Mouse (Mus musculus) midbrain, embryonic 10.5 days (tissue): Measurements from ENCODE around the gene Epn1. TPM values are rescaled to one million over a fixed set of nuclear protein-coding genes. Genes with fewer than 3 reads are reported as not detected.

Source experiments
- DNase-seq: peaks from one replicate; pipeline ENCODE4 v3.0.0-alpha.2; 2017; ENCODE audit warnings: low spot score
- H3K27ac ChIP-seq: fragments of 300-500 bp; sonication (generic); replicated peaks from 2 replicates; pipeline ENCODE4 v1.5.1; 2016; ENCODE audit warnings: mild to moderate bottlenecking
- H3K27me3 ChIP-seq: fragments of 300-500 bp; sonication (generic); 2 replicates; pipeline ENCODE4 v1.6.1; 2016; ENCODE audit warnings: low read depth, mild to moderate bottlenecking; ENCODE audit not compliant: poor library complexity, severe bottlenecking
- H3K36me3 ChIP-seq: fragments of 300-500 bp; sonication (generic); 2 replicates; pipeline ENCODE4 v1.6.1; 2016; ENCODE audit warnings: mild to moderate bottlenecking, moderate library complexity
- H3K4me1 ChIP-seq: fragments of 300-500 bp; sonication (generic); 2 replicates; pipeline ENCODE4 v1.6.1; 2016
- H3K4me3 ChIP-seq: fragments of 300-500 bp; sonication (generic); 2 replicates; pipeline ENCODE4 v1.5.1; 2016; ENCODE audit warnings: mild to moderate bottlenecking, moderate library complexity
- H3K9me3 ChIP-seq: fragments of 300-500 bp; sonication (generic); replicated peaks from 2 replicates; pipeline ENCODE4 v1.6.1; 2016; ENCODE audit warnings: mild to moderate bottlenecking
- WGBS: fragments of 180-500 bp; shearing (Covaris S2); methylation state at CpG from one replicate; pipeline ENCODE4 v1.1.7; 2016; 5-methylcytosine and 5-hydroxymethylcytosine counted together
- polyA plus RNA-seq: library from polyadenylated mRNA; unstranded; fragments of >200 nt; fragmentation: Nextera tagmentation; extraction: Ambion mirVana; gene quantifications from 2 replicates; pipeline ENCODE4 v1.2.1, GENCODE M21; 2016

Epn1 gene
- polyA plus RNA-seq = 56.1 and 60.7 TPM in 2 replicates

DNA sequence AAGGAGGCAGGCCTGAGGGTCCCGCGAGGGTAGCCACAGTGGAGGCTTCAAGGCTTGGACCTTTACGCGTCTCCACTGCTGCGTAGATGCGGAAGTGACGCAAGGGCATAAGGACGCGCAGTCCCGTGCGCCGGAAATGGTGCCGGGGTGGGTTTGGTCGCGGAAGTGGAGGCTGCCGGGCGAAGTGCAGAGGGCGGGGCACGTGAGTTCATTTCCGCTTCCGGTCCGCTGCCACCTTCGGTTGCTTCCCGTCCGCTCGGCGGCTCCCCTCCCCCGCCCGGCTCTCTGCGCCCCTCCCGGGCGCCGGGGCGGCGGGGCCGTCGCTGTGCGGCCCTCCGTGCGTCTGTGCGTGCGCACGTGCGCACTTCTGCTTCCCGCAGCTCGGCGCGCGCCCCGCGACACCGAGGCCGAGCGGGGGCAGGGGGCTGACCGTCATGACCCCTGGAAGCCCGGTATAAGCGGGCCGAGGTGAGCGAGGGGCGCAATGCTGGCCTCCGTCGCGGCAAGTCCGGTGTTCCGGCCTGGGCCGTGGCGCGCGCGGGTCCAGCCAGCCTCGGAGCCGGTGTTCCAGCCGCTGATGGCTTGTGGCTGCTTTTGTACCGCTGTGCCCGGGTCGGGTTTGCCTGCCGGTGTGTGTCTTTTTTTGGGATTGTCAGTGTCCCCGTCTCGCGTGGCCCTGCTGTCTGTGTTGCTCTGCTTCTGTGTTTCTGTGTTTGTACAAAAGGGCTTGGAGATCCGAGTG, at the start of gene Epn1:
Epn1 (plus strand) TSS at position 226 of the 742 bp plus-strand sequence.
- H3K9me3 ChIP-seq = no peaks in the 10 kb centered on the region
- peak; percentile 95 for DNase-seq
- H3K27me3 ChIP-seq = no peaks in the 10 kb centered on the region
- peak within 1 kb of the TSS; percentile 93 for H3K27ac ChIP-seq
- WGBS = under 1% methylated on average over 81 of the region's 81 CpGs
- peaks cover 20% of the 10 kb centered on the region for H3K4me1 ChIP-seq
- H3K36me3 ChIP-seq = peaks cover 71% of the 10 kb centered on the region
- H3K4me3 ChIP-seq = peak within 1 kb of the TSS; percentile 95

DNA sequence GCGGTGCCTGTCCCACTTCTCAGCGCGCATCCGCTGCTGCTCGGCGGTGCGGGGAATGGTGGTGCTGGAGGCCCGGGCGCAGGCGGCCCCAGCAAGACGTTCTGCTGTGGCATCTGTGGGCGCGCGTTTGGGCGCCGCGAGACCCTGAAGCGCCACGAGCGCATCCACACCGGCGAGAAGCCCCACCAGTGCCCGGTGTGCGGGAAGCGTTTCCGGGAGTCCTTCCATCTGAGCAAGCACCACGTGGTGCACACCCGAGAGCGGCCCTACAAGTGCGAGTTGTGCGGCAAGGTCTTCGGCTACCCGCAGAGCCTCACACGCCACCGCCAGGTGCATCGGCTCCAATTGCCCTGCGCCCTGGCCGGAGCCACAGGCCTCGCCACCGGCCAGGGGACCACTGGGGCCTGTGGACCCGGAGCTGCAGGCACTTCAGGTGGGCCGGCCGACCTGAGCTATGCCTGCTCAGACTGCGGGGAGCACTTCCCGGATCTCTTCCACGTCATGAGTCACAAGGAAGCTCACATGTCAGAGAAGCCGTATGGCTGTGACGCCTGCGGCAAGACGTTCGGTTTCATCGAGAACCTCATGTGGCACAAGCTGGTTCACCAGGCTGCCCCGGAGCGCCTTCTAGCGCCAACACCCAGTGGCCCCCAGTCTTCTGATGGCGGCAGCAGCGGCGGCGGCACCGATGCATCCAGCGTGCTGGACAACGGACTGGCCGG, 49.3 kb upstream of the Epn1 start:
- Histone ChIP-seq H3K9me3 (peaks cover 44% of the 10 kb centered on the region), H3K4me3 (peak overlapping the region; percentile 27), H3K36me3 (peaks cover 99% of the 10 kb centered on the region), H3K27ac (no peak overlapping the region), H3K27me3 (peaks cover 16% of the 10 kb centered on the region), H3K4me1 (no peaks in the 10 kb centered on the region)
- DNase-seq = no peak
- 84% methylated on average over 63 of the region's 63 CpGs for WGBS

DNA sequence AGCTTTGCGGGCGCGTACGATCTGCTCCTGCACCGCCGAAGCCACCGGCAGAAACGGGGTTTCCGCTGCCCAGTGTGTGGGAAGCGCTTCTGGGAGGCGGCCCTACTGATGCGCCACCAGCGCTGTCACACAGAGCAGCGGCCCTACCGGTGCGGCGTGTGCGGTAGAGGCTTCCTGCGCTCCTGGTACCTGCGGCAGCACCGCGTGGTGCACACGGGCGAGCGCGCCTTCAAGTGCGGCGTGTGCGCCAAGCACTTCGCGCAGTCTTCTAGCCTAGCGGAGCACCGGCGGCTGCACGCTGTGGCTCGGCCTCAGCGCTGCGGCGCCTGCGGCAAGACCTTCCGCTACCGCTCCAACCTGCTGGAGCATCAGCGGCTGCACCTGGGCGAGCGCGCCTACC, 48.5 kb upstream of the Epn1 start:
- H3K9me3 ChIP-seq = peaks cover 48% of the 10 kb centered on the region
- 70% methylated on average over 46 of the region's 46 CpGs for WGBS

DNA sequence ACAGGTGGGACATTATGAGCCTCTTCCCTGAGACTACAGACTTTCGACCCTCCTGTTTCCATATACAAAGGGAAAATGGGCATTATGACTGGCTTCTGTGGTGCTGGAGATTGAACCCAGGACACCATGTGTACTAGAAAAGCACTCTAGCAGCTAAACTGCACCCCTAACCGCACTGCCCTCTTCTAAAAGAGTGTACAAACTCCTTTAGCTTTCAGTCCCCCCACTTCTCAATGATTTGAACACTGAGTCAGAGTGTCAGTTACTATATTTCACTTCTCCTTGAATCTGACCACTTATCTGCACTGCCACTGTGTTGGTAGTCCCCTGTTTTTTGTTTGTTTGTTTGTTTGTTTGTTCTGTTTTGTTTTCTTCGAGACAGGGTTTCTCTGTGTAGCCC, 46.2 kb upstream of the Epn1 start, which contains the start of gene 4632433K11Rik:
4632433K11Rik (plus strand) TSS at position 301 of the 400 bp plus-strand sequence.
- Histone ChIP-seq H3K36me3 (peaks cover 77% of the 10 kb centered on the region), H3K4me1 (peaks cover 11% of the 10 kb centered on the region), H3K9me3 (peaks cover 47% of the 10 kb centered on the region), H3K4me3 (no peak within 1 kb of the TSS), H3K27ac (no peak within 1 kb of the TSS), H3K27me3 (peaks cover 16% of the 10 kb centered on the region)
- no peak for DNase-seq
- 87% methylated on average over 3 of the region's 3 CpGs for WGBS

More for the DNA sequence above, 48.5 kb upstream of the Epn1 start:
- no peak overlapping the region for H3K27ac ChIP-seq
- no peaks in the 10 kb centered on the region for H3K4me1 ChIP-seq
- no peak for DNase-seq
- H3K27me3 ChIP-seq = peaks cover 16% of the 10 kb centered on the region
- no peak overlapping the region for H3K4me3 ChIP-seq
- peaks cover 99% of the 10 kb centered on the region for H3K36me3 ChIP-seq

DNA sequence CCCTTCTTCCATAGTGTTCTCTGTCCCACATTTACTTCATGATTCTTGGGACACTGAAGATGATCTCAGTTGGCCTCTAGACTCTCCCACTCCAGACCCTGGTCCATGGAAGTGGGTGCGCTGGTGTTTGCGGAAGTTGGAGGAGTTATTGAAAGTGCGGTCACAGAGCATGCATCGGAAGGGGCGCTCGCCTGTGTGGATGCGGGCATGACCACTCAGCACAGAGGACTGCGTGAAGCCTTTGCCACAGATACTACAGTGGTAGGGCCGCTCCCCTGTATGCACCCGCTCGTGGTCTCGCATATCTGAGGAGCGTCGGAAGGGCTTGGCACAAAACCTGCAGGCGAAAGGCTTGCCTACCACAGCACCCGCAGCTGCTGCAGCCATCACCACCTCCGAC, 44.4 kb upstream of the Epn1 start:
- peaks cover 66% of the 10 kb centered on the region for H3K36me3 ChIP-seq
- WGBS = 97% methylated on average over 17 of the region's 17 CpGs

DNA sequence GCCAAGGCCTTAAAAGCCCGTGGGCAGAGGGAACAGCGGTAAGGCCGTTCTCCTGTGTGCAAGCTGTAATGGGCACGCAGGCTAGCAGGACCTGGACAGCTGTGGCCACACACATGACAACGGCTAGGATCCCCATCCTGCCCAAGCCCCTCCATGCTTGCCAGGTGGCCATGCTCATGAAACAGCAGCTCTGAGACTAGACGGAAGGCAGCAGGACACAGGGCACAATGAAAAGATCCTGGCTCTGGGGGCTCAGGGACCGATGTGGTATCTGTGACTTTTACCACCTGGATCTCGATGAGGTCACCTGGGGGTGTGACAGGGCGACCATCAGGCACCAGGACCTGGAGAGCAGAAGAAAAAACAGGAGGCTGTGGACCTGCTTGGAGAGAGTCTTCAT, 43.9 kb upstream of the Epn1 start:
- Histone ChIP-seq H3K27ac (no peak overlapping the region), H3K36me3 (peaks cover 64% of the 10 kb centered on the region)

More for the DNA sequence above, 44.4 kb upstream of the Epn1 start:
- Histone ChIP-seq H3K27me3 (peaks cover 5% of the 10 kb centered on the region; the same call in 1 of the 2 replicates), H3K4me3 (no peak overlapping the region), H3K27ac (no peak overlapping the region), H3K9me3 (peaks cover 28% of the 10 kb centered on the region), H3K4me1 (peaks cover 21% of the 10 kb centered on the region)
- DNase-seq = no peak

DNA sequence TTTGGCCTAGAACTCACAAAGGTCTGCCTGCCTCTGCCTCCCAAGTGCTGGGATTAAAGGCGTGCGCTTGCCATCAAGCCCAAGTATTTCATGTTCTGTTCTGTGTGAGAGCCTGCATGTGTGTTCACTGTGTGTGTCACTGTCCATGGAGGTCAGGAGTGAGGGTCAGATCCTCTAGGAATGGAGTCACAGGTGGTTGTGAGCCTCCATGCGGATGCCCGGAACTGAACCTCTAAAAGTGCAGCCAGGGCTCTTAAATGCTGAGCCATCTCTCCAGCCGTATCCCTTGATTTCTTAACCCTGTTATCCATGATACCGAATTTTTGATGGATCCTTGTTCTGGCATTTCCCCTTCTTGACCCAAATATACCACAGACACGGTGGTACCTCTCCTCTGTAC, 43.0 kb upstream of the Epn1 start:
- Histone ChIP-seq H3K36me3 (peaks cover 61% of the 10 kb centered on the region), H3K27me3 (no peaks in the 10 kb centered on the region), H3K4me1 (peaks cover 21% of the 10 kb centered on the region), H3K9me3 (peaks cover 14% of the 10 kb centered on the region), H3K4me3 (no peak overlapping the region), H3K27ac (no peak overlapping the region)
- WGBS = 94% methylated on average over 7 of the region's 7 CpGs
- DNase-seq = no peak

More for the DNA sequence above, 43.9 kb upstream of the Epn1 start:
- Histone ChIP-seq H3K27me3 (0 out of 2 replicates have a peak, but pooled peaks cover under 1% of the 10 kb centered on the region), H3K9me3 (peaks cover 23% of the 10 kb centered on the region), H3K4me1 (peaks cover 21% of the 10 kb centered on the region), H3K4me3 (no peak overlapping the region)
- WGBS = 94% methylated on average over 9 of the region's 9 CpGs
- DNase-seq = no peak

DNA sequence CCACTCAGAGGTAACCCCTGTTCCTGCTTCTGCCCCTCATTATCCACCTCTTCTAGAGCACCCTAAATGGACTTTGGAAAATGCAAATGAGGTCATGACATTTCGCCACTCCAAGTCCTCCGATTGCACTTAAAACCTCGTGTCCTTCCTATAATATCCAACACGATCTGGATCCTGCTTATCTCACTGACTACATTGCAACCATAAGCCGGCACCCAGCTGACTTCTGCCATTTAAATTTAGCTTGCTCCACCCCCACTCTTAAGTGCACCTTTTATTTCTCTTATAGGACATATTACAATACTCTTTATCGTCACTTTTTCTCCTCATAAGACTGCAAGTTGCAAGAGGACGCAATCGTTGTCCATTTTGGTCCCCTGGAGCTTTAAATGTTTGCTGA, 42.6 kb upstream of the Epn1 start:
- Histone ChIP-seq H3K27ac (peak overlapping the region; percentile 94), H3K4me3 (peak overlapping the region; percentile 64), H3K9me3 (peaks cover 10% of the 10 kb centered on the region; the same call in 1 of the 2 replicates), H3K36me3 (peaks cover 57% of the 10 kb centered on the region), H3K4me1 (peaks cover 21% of the 10 kb centered on the region), H3K27me3 (no peaks in the 10 kb centered on the region)
- 92% methylated on average over 8 of the region's 8 CpGs for WGBS
- DNase-seq = no peak

DNA sequence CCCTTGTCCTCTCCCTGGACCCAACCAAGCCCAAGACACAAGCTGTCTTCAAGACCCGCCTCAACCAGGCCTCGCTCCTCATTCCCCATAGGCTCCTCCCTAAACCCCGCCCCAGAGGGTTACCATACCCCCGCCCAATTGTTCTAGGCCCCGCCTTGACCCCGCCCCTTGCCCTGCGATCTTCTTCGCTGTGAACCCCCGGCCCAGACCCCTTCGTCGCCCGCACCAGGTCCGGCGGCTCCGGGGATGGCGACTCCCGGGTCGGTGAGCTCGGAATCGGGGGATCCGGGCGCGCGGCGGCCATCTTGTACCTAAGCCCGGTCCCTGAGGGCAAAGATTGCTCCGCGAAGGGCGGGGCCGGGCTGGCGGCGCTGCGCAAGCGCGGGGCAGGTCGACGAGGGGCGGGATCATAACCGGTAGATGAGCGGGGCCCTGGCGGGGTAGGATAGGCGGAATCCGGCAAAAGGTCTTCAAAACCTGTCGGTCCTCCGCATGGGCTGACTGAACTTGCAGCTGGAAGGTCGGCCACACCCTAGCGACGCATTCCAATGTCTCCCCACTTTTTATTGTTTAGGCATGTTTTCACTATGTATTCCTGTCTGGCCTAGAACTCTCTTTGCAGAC, 41.8 kb upstream of the Epn1 start, which contains the start of gene Zfp784:
Zfp784 (minus strand) TSS at position 338 of the 624 bp plus-strand sequence.
- Histone ChIP-seq H3K27me3 (no peaks in the 10 kb centered on the region), H3K4me1 (peaks cover 21% of the 10 kb centered on the region), H3K9me3 (peaks cover 7% of the 10 kb centered on the region; the same call in 1 of the 2 replicates), H3K27ac (peak within 1 kb of the TSS; percentile 94), H3K4me3 (peak within 1 kb of the TSS; percentile 64), H3K36me3 (peaks cover 49% of the 10 kb centered on the region)
- peak; percentile 93 for DNase-seq
- under 1% methylated on average over 48 of the region's 48 CpGs for WGBS

DNA sequence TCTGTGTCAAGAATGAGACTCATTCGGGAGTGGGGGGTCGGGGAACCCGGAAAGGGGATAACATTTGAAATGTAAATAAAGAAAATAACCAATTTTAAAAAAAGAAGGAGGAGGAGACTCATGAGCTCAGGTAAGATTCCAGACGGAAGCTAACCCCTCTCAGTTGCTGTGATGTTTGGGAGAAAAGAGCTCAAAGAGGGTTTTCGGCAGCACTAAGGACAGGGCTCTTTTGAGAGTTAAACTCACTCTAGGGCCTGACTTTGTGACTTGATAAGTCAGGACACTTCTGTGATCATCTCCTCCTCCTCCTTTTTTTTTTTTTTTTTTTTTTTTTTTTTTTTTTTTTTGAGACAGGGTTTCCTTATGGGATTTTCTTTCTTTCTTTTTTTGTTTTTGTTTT, 41.1 kb upstream of the Epn1 start:
- WGBS = 46% methylated on average over 5 of the region's 5 CpGs
- Histone ChIP-seq H3K27ac (peak overlapping the region; percentile 94), H3K4me3 (peak overlapping the region; percentile 64), H3K4me1 (peaks cover 21% of the 10 kb centered on the region), H3K27me3 (no peaks in the 10 kb centered on the region), H3K36me3 (peaks cover 42% of the 10 kb centered on the region), H3K9me3 (peaks cover 7% of the 10 kb centered on the region; the same call in 1 of the 2 replicates)
- DNase-seq = no peak

DNA sequence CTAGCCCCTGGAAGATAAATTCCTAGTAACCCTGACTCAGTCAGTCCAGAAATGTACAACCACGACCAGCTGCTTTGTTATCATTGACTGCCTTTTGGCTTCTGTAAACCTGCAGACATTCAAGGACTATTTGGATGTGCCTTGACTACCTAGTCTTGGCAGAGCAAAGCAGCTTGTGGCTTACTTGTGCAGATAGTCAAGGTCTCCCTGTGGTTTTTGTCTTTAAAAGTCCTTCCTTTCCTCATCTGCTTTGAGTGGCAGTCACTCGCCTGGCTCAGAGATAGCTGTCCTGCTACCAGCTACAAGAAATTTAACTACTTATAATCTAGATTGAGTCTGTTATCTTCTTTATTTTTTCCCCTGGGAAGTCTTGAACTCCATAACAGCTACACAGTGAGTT, 35.1 kb upstream of the Epn1 start:
- Histone ChIP-seq H3K4me3 (no peak overlapping the region), H3K4me1 (no peaks in the 10 kb centered on the region), H3K27ac (no peak overlapping the region), H3K9me3 (no peaks in the 10 kb centered on the region), H3K36me3 (peaks cover 16% of the 10 kb centered on the region), H3K27me3 (0 out of 2 replicates have a peak, but pooled peaks cover 3% of the 10 kb centered on the region)
- 75% methylated on average over 2 of the region's 2 CpGs for WGBS
- DNase-seq = no peak

DNA sequence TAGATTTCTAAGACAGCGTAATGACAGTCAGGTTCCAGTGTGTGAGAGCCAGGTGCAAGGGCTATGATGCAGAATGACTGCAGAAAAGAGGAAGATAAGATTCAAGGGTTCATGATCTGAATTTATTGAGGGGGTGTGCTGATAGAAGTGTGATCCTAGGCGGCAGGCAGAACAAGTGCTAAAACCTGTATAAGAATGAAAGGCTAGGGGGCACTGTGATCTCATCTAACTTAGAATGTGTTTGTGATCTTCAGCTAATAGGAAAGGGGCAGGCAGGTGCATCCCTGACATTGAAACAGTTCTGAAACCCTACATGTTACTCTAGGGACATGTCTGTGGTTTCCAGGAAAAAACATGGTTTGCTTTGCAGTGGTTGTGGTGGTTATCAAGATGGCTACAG, 33.9 kb upstream of the Epn1 start:
- Histone ChIP-seq H3K36me3 (peaks cover 6% of the 10 kb centered on the region), H3K27me3 (peaks cover 9% of the 10 kb centered on the region), H3K27ac (no peak overlapping the region), H3K9me3 (no peaks in the 10 kb centered on the region), H3K4me3 (no peak overlapping the region), H3K4me1 (peaks cover 9% of the 10 kb centered on the region)
- 77% methylated on average over 2 of the region's 2 CpGs for WGBS
- DNase-seq = no peak
